Mouse (Mus musculus): ENCODE measurements around the gene Serf2. TPM values are rescaled to one million over a fixed set of nuclear protein-coding genes. Genes with fewer than 3 reads are reported as not detected.

The Serf2 gene
- polyA plus RNA-seq, 1 experiment from 2014 or later, result 334 TPM

GRCm38 (mm10) chr2:121434854-121435253 is 14.1 kb upstream of the Serf2 start:
- no peak overlapping the region for H3K4me2 ChIP-seq
- no peak overlapping the region for H3K4me3 ChIP-seq
- ATAC-seq, result no peak
- H3K27ac ChIP-seq, result no peak overlapping the region
- H3K27me3 ChIP-seq (replicated peaks), result 0 out of 2 replicates have a peak, but pooled peaks cover 3% of the 10 kb centered on the region
- peaks cover 100% of the 10 kb centered on the region for H3K36me3 ChIP-seq
- H3K4me1 ChIP-seq, result no peaks in the 10 kb centered on the region
- H3K9ac ChIP-seq, result no peak overlapping the region
- H3K9me3 ChIP-seq (replicated peaks), result no peaks in the 10 kb centered on the region
- 95% methylated on average over 1 of the region's 1 CpGs for WGBS (ENCODE audit: insufficient replicate concordance)

GRCm38 (mm10) chr2:121439746-121440145 is 9.2 kb upstream of the Serf2 start:
- Histone ChIP-seq H3K4me2 (no peak overlapping the region), H3K9me3 (replicated peaks) (no peaks in the 10 kb centered on the region), H3K36me3 (peaks cover 51% of the 10 kb centered on the region), H3K4me1 (peaks cover 19% of the 10 kb centered on the region), H3K27ac (no peak overlapping the region), H3K27me3 (replicated peaks) (peaks cover 37% of the 10 kb centered on the region), H3K9ac (no peak overlapping the region), H3K4me3 (no peak overlapping the region)
- ATAC-seq, result no peak
- 58% methylated on average over 4 of the region's 4 CpGs for WGBS (ENCODE audit: insufficient replicate concordance)

GRCm38 (mm10) chr2:121440834-121441605 is 8.0 kb upstream of the Serf2 start:
- Histone ChIP-seq H3K9me3 (replicated peaks) (no peaks in the 10 kb centered on the region), H3K27ac (no peak overlapping the region), H3K9ac (no peak overlapping the region), H3K27me3 (replicated peaks) (peaks cover 37% of the 10 kb centered on the region), H3K36me3 (peaks cover 38% of the 10 kb centered on the region), H3K4me1 (peaks cover 19% of the 10 kb centered on the region), H3K4me2 (no peak overlapping the region), H3K4me3 (no peak overlapping the region)
- 48% methylated on average over 5 of the region's 5 CpGs for WGBS (ENCODE audit: insufficient replicate concordance)
- ATAC-seq, result no peak

- H3K4me3 ChIP-seq, result peak overlapping the region; percentile 60
- H3K9ac ChIP-seq, result peak overlapping the region; percentile 69
- H3K27me3 ChIP-seq (replicated peaks), result peaks cover 37% of the 10 kb centered on the region
- H3K9me3 ChIP-seq (replicated peaks), result no peaks in the 10 kb centered on the region
- no peak overlapping the region for H3K27ac ChIP-seq
- peaks cover 30% of the 10 kb centered on the region for H3K36me3 ChIP-seq
- WGBS (ENCODE audit: insufficient replicate concordance), result 15% methylated on average over 11 of the region's 11 CpGs
- peaks cover 19% of the 10 kb centered on the region for H3K4me1 ChIP-seq
- no peak for ATAC-seq
- H3K4me2 ChIP-seq, result peak overlapping the region; percentile 93
Measured at GRCm38 (mm10) chr2:121441800-121442199, 7.2 kb upstream of the Serf2 start.

GRCm38 (mm10) chr2:121442259-121443067 is 6.5 kb upstream of the Serf2 start:
- peak overlapping the region; percentile 69 for H3K9ac ChIP-seq
- peaks cover 24% of the 10 kb centered on the region for H3K36me3 ChIP-seq
- 0 out of 2 replicates have a peak overlapping the region, but pooled peaks have one; percentile 52 for H3K27ac ChIP-seq
- H3K4me2 ChIP-seq, result peak overlapping the region; percentile 93
- 2% methylated on average over 30 of the region's 30 CpGs for WGBS (ENCODE audit: insufficient replicate concordance)
- peak overlapping the region; percentile 60 for H3K4me3 ChIP-seq
- peaks cover 37% of the 10 kb centered on the region for H3K27me3 ChIP-seq (replicated peaks)
- no peaks in the 10 kb centered on the region for H3K9me3 ChIP-seq (replicated peaks)
- ATAC-seq, result peak; percentile 96
- H3K4me1 ChIP-seq, result peaks cover 24% of the 10 kb centered on the region

GRCm38 (mm10) chr2:121443068-121443349 is 6.0 kb upstream of the Serf2 start:
- Histone ChIP-seq H3K4me1 (peaks cover 29% of the 10 kb centered on the region), H3K9me3 (replicated peaks) (no peaks in the 10 kb centered on the region), H3K4me3 (peak overlapping the region; percentile 60), H3K4me2 (peak overlapping the region; percentile 93), H3K9ac (peak overlapping the region; percentile 69), H3K36me3 (peaks cover 18% of the 10 kb centered on the region), H3K27me3 (replicated peaks) (peaks cover 37% of the 10 kb centered on the region), H3K27ac (0 out of 2 replicates have a peak overlapping the region, but pooled peaks have one; percentile 52)
- peak; percentile 6; the same call in 1 of the 2 replicates for ATAC-seq
- WGBS (ENCODE audit: insufficient replicate concordance), result 27% methylated on average over 8 of the region's 8 CpGs

GRCm38 (mm10) chr2:121444178-121444577 is 4.8 kb upstream of the Serf2 start, which contains the start of gene Ell3:
Ell3 (minus strand) TSS chr2:121444278.
- 0 out of 2 replicates have a peak within 1 kb of the TSS, but pooled peaks have one; percentile 69 for H3K9ac ChIP-seq
- peaks cover 6% of the 10 kb centered on the region for H3K36me3 ChIP-seq
- peaks cover 36% of the 10 kb centered on the region for H3K4me1 ChIP-seq
- peak within 1 kb of the TSS; percentile 93 for H3K4me2 ChIP-seq
- ATAC-seq, result no peak
- H3K27ac ChIP-seq, result no peak within 1 kb of the TSS
- H3K9me3 ChIP-seq (replicated peaks), result no peaks in the 10 kb centered on the region
- WGBS (ENCODE audit: insufficient replicate concordance), result 78% methylated on average over 1 of the region's 1 CpGs
- H3K4me3 ChIP-seq, result peak within 1 kb of the TSS; percentile 60
- H3K27me3 ChIP-seq (replicated peaks), result peaks cover 37% of the 10 kb centered on the region

- peaks cover 34% of the 10 kb centered on the region for H3K27me3 ChIP-seq (replicated peaks)
- no peak overlapping the region for H3K27ac ChIP-seq
- H3K36me3 ChIP-seq, result no peaks in the 10 kb centered on the region
- WGBS (ENCODE audit: insufficient replicate concordance), result 51% methylated on average over 3 of the region's 3 CpGs
- ATAC-seq, result no peak
- no peak overlapping the region for H3K4me3 ChIP-seq
- H3K4me2 ChIP-seq, result no peak overlapping the region
- no peaks in the 10 kb centered on the region for H3K9me3 ChIP-seq (replicated peaks)
- H3K9ac ChIP-seq, result no peak overlapping the region
- peaks cover 38% of the 10 kb centered on the region for H3K4me1 ChIP-seq
Measured at GRCm38 (mm10) chr2:121445117-121445516, 3.9 kb upstream of the Serf2 start.

GRCm38 (mm10) chr2:121446506-121446905 is 2.5 kb upstream of the Serf2 start:
- H3K4me1 ChIP-seq, result peaks cover 51% of the 10 kb centered on the region
- peaks cover 7% of the 10 kb centered on the region for H3K36me3 ChIP-seq
- no peak for ATAC-seq

GRCm38 (mm10) chr2:121447006-121447405 is 2.0 kb upstream of the Serf2 start:
- no peak for ATAC-seq
- Histone ChIP-seq H3K36me3 (peaks cover 9% of the 10 kb centered on the region), H3K27ac (no peak overlapping the region), H3K4me2 (no peak overlapping the region), H3K4me3 (no peak overlapping the region), H3K4me1 (peaks cover 48% of the 10 kb centered on the region), H3K27me3 (replicated peaks) (peaks cover 18% of the 10 kb centered on the region), H3K9me3 (replicated peaks) (no peaks in the 10 kb centered on the region), H3K9ac (no peak overlapping the region)
- WGBS (ENCODE audit: insufficient replicate concordance), result 44% methylated on average over 3 of the region's 3 CpGs

More at GRCm38 (mm10) chr2:121446506-121446905, 2.5 kb upstream of the Serf2 start:
- 70% methylated on average over 4 of the region's 4 CpGs for WGBS (ENCODE audit: insufficient replicate concordance)
- H3K9ac ChIP-seq, result no peak overlapping the region
- no peak overlapping the region for H3K4me2 ChIP-seq
- no peak overlapping the region for H3K27ac ChIP-seq
- no peaks in the 10 kb centered on the region for H3K9me3 ChIP-seq (replicated peaks)
- H3K27me3 ChIP-seq (replicated peaks), result peaks cover 23% of the 10 kb centered on the region
- no peak overlapping the region for H3K4me3 ChIP-seq

GRCm38 (mm10) chr2:121448136-121448535 is 859 bp upstream of the Serf2 start:
- Histone ChIP-seq H3K4me1 (peaks cover 44% of the 10 kb centered on the region), H3K4me2 (peak overlapping the region; percentile 93), H3K9ac (peak overlapping the region; percentile 69), H3K27me3 (replicated peaks) (peaks cover 11% of the 10 kb centered on the region; the same call in 1 of the 2 replicates), H3K9me3 (replicated peaks) (no peaks in the 10 kb centered on the region), H3K36me3 (peaks cover 20% of the 10 kb centered on the region), H3K4me3 (peak overlapping the region; percentile 98), H3K27ac (peak overlapping the region; percentile 88)
- ATAC-seq, result no peak
- WGBS (ENCODE audit: insufficient replicate concordance), result 18% methylated on average over 9 of the region's 9 CpGs

GRCm38 (mm10) chr2:121449545-121450011 is 583 bp downstream of the Serf2 start:
- WGBS (ENCODE audit: insufficient replicate concordance), result under 1% methylated on average over 54 of the region's 54 CpGs
- Histone ChIP-seq H3K9ac (peak overlapping the region; percentile 99), H3K27ac (peak overlapping the region; percentile 88), H3K36me3 (peaks cover 32% of the 10 kb centered on the region), H3K4me2 (peak overlapping the region; percentile 93), H3K9me3 (replicated peaks) (no peaks in the 10 kb centered on the region), H3K4me1 (peaks cover 41% of the 10 kb centered on the region), H3K27me3 (replicated peaks) (no peaks in the 10 kb centered on the region), H3K4me3 (peak overlapping the region; percentile 98)
- peak; percentile 13 for ATAC-seq

All from liver, embryonic 12.5 days (tissue).